In the genomic region with DNA sequence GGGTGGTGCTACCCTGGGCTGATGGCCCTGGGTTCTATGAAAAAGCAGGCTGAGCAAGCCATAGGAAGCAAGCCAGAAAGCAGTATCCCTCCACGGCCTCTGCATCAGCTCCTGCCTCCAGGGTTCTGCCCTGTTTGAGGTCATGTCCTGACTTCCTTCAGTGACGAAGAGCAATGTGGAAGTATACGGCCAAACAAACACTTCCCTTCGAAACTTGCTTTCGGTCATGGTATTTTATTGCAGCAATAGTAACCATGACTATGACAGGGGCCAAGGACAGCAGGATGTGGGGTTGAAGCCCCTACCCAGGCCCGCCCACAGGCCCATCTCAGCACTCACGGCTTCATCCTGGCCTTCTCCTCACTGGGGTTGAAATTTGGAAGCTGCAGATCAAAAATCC, we compare ENCODE assay signal across 27 mouse cellular contexts. TPM values are rescaled to one million over a fixed set of nuclear protein-coding genes. Genes with fewer than 3 reads are reported as not detected.
DNase-seq lines count a peak whose midpoint lies in the region; ATAC-seq and TF ChIP-seq lines count a peak whose summit lies in the region.
"Had no signal": no experiment of that assay in that cellular context is flagged by ENCODE, and none has a peak within 500 bp of the region (broad histone marks: within the 10 kb centered on the region; RNA-seq: fewer than 3 reads in every experiment).

No protein-coding gene starts in this region.

- intact Hi-C loops in gastrocnemius, adult 2 months (cut with DNase I), result loop anchor here (5.0 kb wide), 1 partner anchor 237 kb away; no protein-coding TSS in a partner anchor
- intact Hi-C loops in heart, postnatal 36 days (cut with DNase I), result no loop called here

- H3K9ac ChIP-seq in lung, postnatal 0 days (replicated peaks; ENCODE audit: low read depth), result no peak overlapping the region
- H3K9ac ChIP-seq: forebrain, embryonic 13.5 days; hindbrain, embryonic 14.5 days had no signal

- no peaks in the 10 kb centered on the region for H3K9me3 ChIP-seq in lung, postnatal 0 days (ENCODE audit: low read length)
- H3K9me3 ChIP-seq: forebrain, embryonic 10.5 days; forebrain, embryonic 13.5 days; G1E; hindbrain, embryonic 10.5 days had no signal

- H3K36me3 ChIP-seq in lung, postnatal 0 days (ENCODE audit: insufficient read depth, low read length), result no peaks in the 10 kb centered on the region
- H3K36me3 ChIP-seq: G1E; hindbrain, embryonic 10.5 days had no signal

- WGBS in lung, postnatal 0 days, result 52% methylated on average over 7 of the region's 7 CpGs

- H3K4me2 ChIP-seq in lung, postnatal 0 days (replicated peaks; ENCODE audit: low read depth, low read length), result no peak overlapping the region
- H3K4me2 ChIP-seq: forebrain, embryonic 13.5 days; heart, embryonic 11.5 days; hindbrain, embryonic 14.5 days had no signal

- ATAC-seq in lung, postnatal 0 days, result peak; percentile 52
- ATAC-seq in granulocyte monocyte progenitor cell, adult 5-6 weeks (replicated peaks; ENCODE audit: poor library complexity, severe bottlenecking), result peak; percentile 77
- ATAC-seq: forebrain, embryonic 13.5 days; forebrain, embryonic 16.5 days; hindbrain, postnatal 0 days; inflammation-experienced regulatory T-cells, adult 6 months; Patski had no signal

- no peak overlapping the region for H3K4me3 ChIP-seq in gastrocnemius, adult 2 months
- no peak overlapping the region for H3K4me3 ChIP-seq in lung, postnatal 0 days (ENCODE audit: low read depth, low read length)
- H3K4me3 ChIP-seq: forebrain, embryonic 10.5 days; forebrain, embryonic 13.5 days; hindbrain, embryonic 10.5 days had no signal

- H3K27ac ChIP-seq in gastrocnemius, adult 2 months, result peak overlapping the region; percentile 46
- H3K27ac ChIP-seq in lung, postnatal 0 days (ENCODE audit: low read length), result no peak overlapping the region
- H3K27ac ChIP-seq: forebrain, embryonic 10.5 days; forebrain, embryonic 13.5 days; hindbrain, embryonic 10.5 days; hindbrain, embryonic 14.5 days; hindbrain, postnatal 0 days had no signal

- no peaks in the 10 kb centered on the region for H3K27me3 ChIP-seq in lung, postnatal 0 days (replicated peaks; ENCODE audit: insufficient read depth, low read length)
- H3K27me3 ChIP-seq: forebrain, embryonic 13.5 days; Patski had no signal

- DNase-seq in gastrocnemius, adult 2 months, result no peak
- no peak for DNase-seq in gastrocnemius, postnatal 10 days
- DNase-seq in lung, postnatal 0 days (ENCODE audit: low spot score), result peak; percentile 34
- DNase-seq in lung, postnatal 4 days, result no peak
- DNase-seq in heart, postnatal 36 days, result no peak
- DNase-seq in yolk sac, embryonic 10.5 days (ENCODE audit: low spot score), result no peak
- DNase-seq: adrenal gland, postnatal 10 days; adrenal gland, postnatal 36 days; B cell, adult 2 months; cerebellum, adult 11 months; cerebellum, adult 2 months; cerebellum, adult 9-11 months; cerebellum, postnatal 25 days; gastrocnemius, postnatal 36 days; heart, adult 11 months had no signal

- TF ChIP-seq EP300 in lung, postnatal 0 days (IDR thresholded peaks at IDR 0.05), result no peak

- no peak for TF ChIP-seq CTCF in gastrocnemius, adult 2 months (IDR thresholded peaks at IDR 0.05)
- no peak for TF ChIP-seq CTCF in lung, postnatal 0 days (IDR thresholded peaks at IDR 0.05)

- no peaks in the 10 kb centered on the region for H3K4me1 ChIP-seq in lung, postnatal 0 days (ENCODE audit: insufficient read depth, low read depth, low read length)
- H3K4me1 ChIP-seq: forebrain, embryonic 10.5 days; forebrain, embryonic 13.5 days; hindbrain, embryonic 10.5 days had no signal

RNA-seq across cellular contexts. Expression of a gene that starts 15.5 kb away (rescaled TPM):
- 1 to 10 TPM; 1.7 to 5.2 TPM for total RNA-seq in gastrocnemius, adult 2 months (2021)
- 10 to 100 TPM; 13.7 to 17.8 TPM for total RNA-seq in gastrocnemius, postnatal 10 days (2021)
- 32.7 and 37.9 TPM in 2 replicates for polyA plus RNA-seq in lung, postnatal 0 days (2015; fragmentation: Nextera tagmentation; extraction: Ambion mirVana)
- not detected in 2 replicates for total RNA-seq in granulocyte monocyte progenitor cell, adult 5-6 weeks (2014; fragmentation: Nextera tagmentation)
- not detected in 2 replicates for total RNA-seq in granulocyte monocyte progenitor cell, adult 5-6 weeks (2017)
- total RNA-seq in heart, postnatal 36 days (2021), result 10 to 100 TPM; 19.5 to 22.2 TPM
- total RNA-seq: common myeloid progenitor, adult 5-6 weeks; G1E had no signal
- polyA plus RNA-seq: G1E; inflammation-experienced regulatory T-cells, adult 6 months had no signal

RNA-seq across cellular contexts. Expression of a gene that starts 35.0 kb away (rescaled TPM):
- total RNA-seq in gastrocnemius, adult 2 months (2021), result 10 to 100 TPM; 16.1 to 20.7 TPM
- total RNA-seq in gastrocnemius, postnatal 10 days (2021), result 10 to 100 TPM; 35.0 to 35.2 TPM
- 0.76 and 1.1 TPM in 2 replicates for polyA plus RNA-seq in lung, postnatal 0 days (2015; fragmentation: Nextera tagmentation; extraction: Ambion mirVana)
- total RNA-seq in granulocyte monocyte progenitor cell, adult 5-6 weeks (2014; fragmentation: Nextera tagmentation), result 1.3 TPM in 1 of 2 replicates, not detected in the other
- total RNA-seq in granulocyte monocyte progenitor cell, adult 5-6 weeks (2017), result 0.39 and 1.7 TPM in 2 replicates
- 10 to 100 TPM; 39.2 to 51.7 TPM for total RNA-seq in heart, postnatal 36 days (2021)
- polyA plus RNA-seq: G1E had no signal

Comparison
In these comparisons a context has a peak if more than half of its experiments do, and no peak if none do; other contexts are left out.
1. RNA of a gene that starts 35.0 kb away (total RNA-seq): 39.2 to 51.7 TPM in heart, postnatal 36 days, 35.0 to 35.2 TPM in gastrocnemius, postnatal 10 days and 16.1 to 20.7 TPM in gastrocnemius, adult 2 months; 0.39 to 1.7 TPM in granulocyte monocyte progenitor cell, adult 5-6 weeks; every median in the first group is over 4 times any median in the second.